Mouse (Mus musculus) CD8-positive naive resting alpha-beta T cell, adult 2 months (primary cell): Measurements from ENCODE around the gene Ap3d1.
A peak's percentile ranks its signal among the peaks of the same experiment; 100 is the strongest.

ENCODE experiments used
- DNase-seq, 2 experiments: peaks; one replicate each; pipeline ENCODE4 v3.0.0; 2022; ENCODE audit warnings: low read depth in 2 of 2, low spot score in 2 of 2

Ap3d1 gene

GRCm38 (mm10) chr10:80742180-80742978, at the start of gene Ap3d1:
TSS of gene Ap3d1 (minus strand) at chr10:80742264.
- peak; percentile 93 to 97 for DNase-seq

GRCm38 (mm10) chr10:80791476-80792174, 49.6 kb upstream of the Ap3d1 start:
- DNase-seq: no peak

- DNase-seq: no peak
Measured at GRCm38 (mm10) chr10:80790761-80791404, 48.8 kb upstream of the Ap3d1 start.

- DNase-seq: no peak
Measured at GRCm38 (mm10) chr10:80787517-80787916, 45.5 kb upstream of the Ap3d1 start.

GRCm38 (mm10) chr10:80785963-80786362, 43.9 kb upstream of the Ap3d1 start:
- no peak for DNase-seq

GRCm38 (mm10) chr10:80784871-80785270, 42.8 kb upstream of the Ap3d1 start:
- DNase-seq: no peak

GRCm38 (mm10) chr10:80784302-80784701, 42.2 kb upstream of the Ap3d1 start:
- DNase-seq: no peak

- DNase-seq: no peak
Measured at GRCm38 (mm10) chr10:80779565-80779964, 37.5 kb upstream of the Ap3d1 start.

- no peak for DNase-seq
Measured at GRCm38 (mm10) chr10:80777123-80777522, 35.1 kb upstream of the Ap3d1 start.

- no peak for DNase-seq
Measured at GRCm38 (mm10) chr10:80776358-80776869, 34.4 kb upstream of the Ap3d1 start.

GRCm38 (mm10) chr10:80775731-80776130, 33.7 kb upstream of the Ap3d1 start:
- no peak for DNase-seq

GRCm38 (mm10) chr10:80774981-80775380, 32.9 kb upstream of the Ap3d1 start:
- DNase-seq: no peak

- peak; percentile 60 to 69 for DNase-seq
Measured at GRCm38 (mm10) chr10:80774549-80774948, 32.5 kb upstream of the Ap3d1 start.

GRCm38 (mm10) chr10:80773816-80774215, 31.8 kb upstream of the Ap3d1 start:
- no peak for DNase-seq

- DNase-seq: no peak
Measured at GRCm38 (mm10) chr10:80768365-80768764, 26.3 kb upstream of the Ap3d1 start.

- DNase-seq: no peak
Measured at GRCm38 (mm10) chr10:80766161-80766815, 24.2 kb upstream of the Ap3d1 start.

GRCm38 (mm10) chr10:80765746-80766145, 23.7 kb upstream of the Ap3d1 start:
- DNase-seq: no peak

- DNase-seq: no peak
Measured at GRCm38 (mm10) chr10:80763502-80763901, 21.4 kb upstream of the Ap3d1 start.

GRCm38 (mm10) chr10:80761821-80762220, 19.8 kb upstream of the Ap3d1 start:
- no peak for DNase-seq

GRCm38 (mm10) chr10:80760596-80761524, 18.8 kb upstream of the Ap3d1 start:
- DNase-seq: no peak
